Mouse (Mus musculus): ENCODE data around the gene Slc22a15. TPM values are rescaled to one million over a fixed set of nuclear protein-coding genes. Genes with fewer than 3 reads are reported as not detected.

The Slc22a15 gene
- polyA plus RNA-seq, 1 experiment from 2014 or later = 7.6 TPM

- H3K9ac ChIP-seq (ENCODE audit: low read length) = no peak overlapping the region
- DNase-seq (ENCODE audit: low spot score) (no peak), ATAC-seq (ENCODE audit: insufficient read depth, low FRiP score, low TSS enrichment) (no peak)
- no peak overlapping the region for H3K27ac ChIP-seq (ENCODE audit: low read depth, low read length)
- no peaks in the 10 kb centered on the region for H3K36me3 ChIP-seq (ENCODE audit: control insufficient read depth, insufficient read depth, low read length)
- H3K4me1 ChIP-seq (ENCODE audit: control insufficient read depth, insufficient read depth, low read length) = peaks cover 6% of the 10 kb centered on the region; the same call in 1 of the 2 replicates
- no peak overlapping the region for H3K4me3 ChIP-seq (ENCODE audit: low read depth, low read length)
- H3K4me2 ChIP-seq (ENCODE audit: low read depth) = no peak overlapping the region
- no peaks in the 10 kb centered on the region for H3K9me3 ChIP-seq (ENCODE audit: control insufficient read depth, low read length)
- H3K27me3 ChIP-seq (ENCODE audit: control insufficient read depth, insufficient read depth, low read length) = no peaks in the 10 kb centered on the region
- 67% methylated on average over 2 of the region's 2 CpGs for WGBS
These were observed 17.2 kb downstream of the Slc22a15 start for GRCm38 (mm10) chr3:101907049-101907448.

- H3K4me1 ChIP-seq (ENCODE audit: control insufficient read depth, insufficient read depth, low read length) = peaks cover 6% of the 10 kb centered on the region; the same call in 1 of the 2 replicates
- no peaks in the 10 kb centered on the region for H3K27me3 ChIP-seq (ENCODE audit: control insufficient read depth, insufficient read depth, low read length)
- ATAC-seq (ENCODE audit: insufficient read depth, low FRiP score, low TSS enrichment) (no peak), DNase-seq (ENCODE audit: low spot score) (no peak)
- H3K4me2 ChIP-seq (ENCODE audit: low read depth) = no peak overlapping the region
- no peak overlapping the region for H3K4me3 ChIP-seq (ENCODE audit: low read depth, low read length)
- H3K27ac ChIP-seq (ENCODE audit: low read depth, low read length) = no peak overlapping the region
- 90% methylated on average over 7 of the region's 7 CpGs for WGBS
- H3K9me3 ChIP-seq (ENCODE audit: control insufficient read depth, low read length) = no peaks in the 10 kb centered on the region
- no peaks in the 10 kb centered on the region for H3K36me3 ChIP-seq (ENCODE audit: control insufficient read depth, insufficient read depth, low read length)
- no peak overlapping the region for H3K9ac ChIP-seq (ENCODE audit: low read length)
These were observed 19.5 kb downstream of the Slc22a15 start for GRCm38 (mm10) chr3:101904776-101905175.

GRCm38 (mm10) chr3:101903091-101903490, 21.2 kb downstream of the Slc22a15 start:
- Histone ChIP-seq H3K9me3 (ENCODE audit: control insufficient read depth, low read length) (no peaks in the 10 kb centered on the region), H3K27ac (ENCODE audit: low read depth, low read length) (no peak overlapping the region), H3K27me3 (ENCODE audit: control insufficient read depth, insufficient read depth, low read length) (no peaks in the 10 kb centered on the region), H3K4me2 (ENCODE audit: low read depth) (no peak overlapping the region), H3K36me3 (ENCODE audit: control insufficient read depth, insufficient read depth, low read length) (no peaks in the 10 kb centered on the region), H3K4me1 (ENCODE audit: control insufficient read depth, insufficient read depth, low read length) (peaks cover 6% of the 10 kb centered on the region; the same call in 1 of the 2 replicates), H3K4me3 (ENCODE audit: low read depth, low read length) (no peak overlapping the region), H3K9ac (ENCODE audit: low read length) (no peak overlapping the region)
- DNase-seq (ENCODE audit: low spot score) (no peak), ATAC-seq (ENCODE audit: insufficient read depth, low FRiP score, low TSS enrichment) (no peak)
- WGBS = 58% methylated on average over 5 of the region's 5 CpGs

DNA sequence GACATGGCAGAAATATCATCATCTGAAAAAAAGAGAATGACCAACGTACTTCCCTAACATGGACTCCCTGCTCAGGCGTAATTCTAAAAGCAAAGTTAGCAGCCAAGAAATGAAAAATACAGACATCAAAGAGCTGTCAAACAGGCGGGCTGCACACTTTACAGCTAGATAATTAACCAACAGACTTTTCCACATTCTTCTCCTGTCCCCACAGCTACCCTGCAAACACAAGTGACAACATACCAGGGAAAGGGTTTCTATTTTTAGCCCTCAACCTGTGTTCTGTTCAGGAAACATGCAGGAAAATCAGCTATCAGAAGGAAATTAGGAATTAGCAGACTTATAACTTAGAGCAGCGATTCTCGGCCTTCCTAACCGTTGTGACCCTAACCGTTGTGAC, 21.9 kb downstream of the Slc22a15 start:
- no peak overlapping the region for H3K9ac ChIP-seq (ENCODE audit: low read length)
- H3K4me2 ChIP-seq (ENCODE audit: low read depth) = no peak overlapping the region
- DNase-seq (ENCODE audit: low spot score) (no peak), ATAC-seq (ENCODE audit: insufficient read depth, low FRiP score, low TSS enrichment) (no peak)
- no peak overlapping the region for H3K27ac ChIP-seq (ENCODE audit: low read depth, low read length)
- no peak overlapping the region for H3K4me3 ChIP-seq (ENCODE audit: low read depth, low read length)
- H3K4me1 ChIP-seq (ENCODE audit: control insufficient read depth, insufficient read depth, low read length) = peaks cover 6% of the 10 kb centered on the region; the same call in 1 of the 2 replicates
- H3K27me3 ChIP-seq (ENCODE audit: control insufficient read depth, insufficient read depth, low read length) = no peaks in the 10 kb centered on the region
- no peaks in the 10 kb centered on the region for H3K36me3 ChIP-seq (ENCODE audit: control insufficient read depth, insufficient read depth, low read length)
- no peaks in the 10 kb centered on the region for H3K9me3 ChIP-seq (ENCODE audit: control insufficient read depth, low read length)
- WGBS = 57% methylated on average over 7 of the region's 7 CpGs

- WGBS = 87% methylated on average over 15 of the region's 15 CpGs
- H3K4me1 ChIP-seq (ENCODE audit: control insufficient read depth, insufficient read depth, low read length) = no peaks in the 10 kb centered on the region
These were observed 26.8 kb downstream of the Slc22a15 start for GRCm38 (mm10) chr3:101897377-101897974.

GRCm38 (mm10) chr3:101896893-101897292, 27.4 kb downstream of the Slc22a15 start:
- Histone ChIP-seq H3K36me3 (ENCODE audit: control insufficient read depth, insufficient read depth, low read length) (no peaks in the 10 kb centered on the region), H3K4me2 (ENCODE audit: low read depth) (no peak overlapping the region), H3K27ac (ENCODE audit: low read depth, low read length) (no peak overlapping the region), H3K27me3 (ENCODE audit: control insufficient read depth, insufficient read depth, low read length) (no peaks in the 10 kb centered on the region), H3K9me3 (ENCODE audit: control insufficient read depth, low read length) (no peaks in the 10 kb centered on the region), H3K9ac (ENCODE audit: low read length) (no peak overlapping the region), H3K4me3 (ENCODE audit: low read depth, low read length) (no peak overlapping the region), H3K4me1 (ENCODE audit: control insufficient read depth, insufficient read depth, low read length) (no peaks in the 10 kb centered on the region)
- WGBS = 25% methylated on average over 9 of the region's 9 CpGs
- peak; percentile 84 for DNase-seq (ENCODE audit: low spot score)
- 0 out of 2 replicates have a peak, but pooled peaks have one; percentile 41 for ATAC-seq (ENCODE audit: insufficient read depth, low FRiP score, low TSS enrichment)

More at GRCm38 (mm10) chr3:101897377-101897974, 26.8 kb downstream of the Slc22a15 start:
- no peaks in the 10 kb centered on the region for H3K27me3 ChIP-seq (ENCODE audit: control insufficient read depth, insufficient read depth, low read length)
- no peaks in the 10 kb centered on the region for H3K36me3 ChIP-seq (ENCODE audit: control insufficient read depth, insufficient read depth, low read length)
- H3K9ac ChIP-seq (ENCODE audit: low read length) = no peak overlapping the region
- DNase-seq (ENCODE audit: low spot score) (no peak), ATAC-seq (ENCODE audit: insufficient read depth, low FRiP score, low TSS enrichment) (no peak)
- H3K9me3 ChIP-seq (ENCODE audit: control insufficient read depth, low read length) = no peaks in the 10 kb centered on the region
- H3K4me3 ChIP-seq (ENCODE audit: low read depth, low read length) = no peak overlapping the region
- H3K27ac ChIP-seq (ENCODE audit: low read depth, low read length) = no peak overlapping the region
- no peak overlapping the region for H3K4me2 ChIP-seq (ENCODE audit: low read depth)

DNA sequence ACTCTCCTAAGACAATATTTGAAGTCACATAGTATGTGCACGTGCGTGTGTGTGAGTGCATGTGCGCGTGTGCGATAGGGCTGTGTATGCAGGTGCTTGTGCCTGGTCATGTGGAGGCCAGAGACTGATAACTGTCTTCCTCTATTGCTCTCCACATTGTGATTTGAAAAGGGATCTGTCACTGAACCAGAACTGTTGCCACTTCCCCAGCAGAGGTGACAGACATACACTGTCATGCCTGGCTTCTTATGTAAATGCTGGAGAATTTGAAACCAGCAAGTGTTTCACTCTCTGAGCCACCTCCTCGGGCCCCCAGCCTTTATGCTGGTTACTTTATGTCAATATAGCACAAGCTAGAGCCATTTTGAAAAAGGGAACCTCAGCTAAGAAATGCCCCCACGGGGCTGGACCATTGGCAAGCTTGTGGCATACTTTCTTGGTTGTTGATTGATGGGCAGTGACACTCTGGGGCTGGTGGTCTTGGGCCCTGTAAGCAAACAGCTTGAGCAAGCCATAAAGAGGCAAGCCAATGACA, 28.8 kb downstream of the Slc22a15 start:
- 82% methylated on average over 7 of the region's 7 CpGs for WGBS
- no peaks in the 10 kb centered on the region for H3K36me3 ChIP-seq (ENCODE audit: control insufficient read depth, insufficient read depth, low read length)

DNA sequence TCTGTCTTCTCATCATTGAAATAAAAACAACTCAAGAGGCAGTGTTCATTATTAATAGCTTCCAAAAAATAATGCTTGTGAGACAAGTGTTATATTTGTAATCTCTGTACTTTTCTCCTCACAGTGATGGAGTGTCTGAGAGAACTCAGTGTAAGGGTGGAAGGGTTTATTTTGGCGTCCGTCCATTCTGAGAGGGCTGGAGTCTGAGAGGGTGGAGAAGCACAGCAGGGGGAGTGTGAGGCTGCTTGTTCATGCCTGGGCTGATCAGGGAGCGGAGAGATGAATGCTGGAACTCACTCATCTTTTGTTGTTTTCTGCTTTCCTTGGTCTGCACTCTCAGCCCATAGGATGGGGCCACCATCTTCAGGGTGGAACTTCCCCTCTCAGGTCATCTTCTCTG, 38.7 kb downstream of the Slc22a15 start:
- Histone ChIP-seq H3K4me1 (ENCODE audit: control insufficient read depth, insufficient read depth, low read length) (no peaks in the 10 kb centered on the region), H3K27ac (ENCODE audit: low read depth, low read length) (no peak overlapping the region)
- no peak for ATAC-seq (ENCODE audit: insufficient read depth, low FRiP score, low TSS enrichment)

More for the DNA sequence above, 28.8 kb downstream of the Slc22a15 start:
- H3K4me1 ChIP-seq (ENCODE audit: control insufficient read depth, insufficient read depth, low read length) = no peaks in the 10 kb centered on the region
- H3K4me2 ChIP-seq (ENCODE audit: low read depth) = no peak overlapping the region
- no peak overlapping the region for H3K4me3 ChIP-seq (ENCODE audit: low read depth, low read length)
- no peaks in the 10 kb centered on the region for H3K27me3 ChIP-seq (ENCODE audit: control insufficient read depth, insufficient read depth, low read length)
- no peak overlapping the region for H3K9ac ChIP-seq (ENCODE audit: low read length)
- no peaks in the 10 kb centered on the region for H3K9me3 ChIP-seq (ENCODE audit: control insufficient read depth, low read length)
- no peak overlapping the region for H3K27ac ChIP-seq (ENCODE audit: low read depth, low read length)
- DNase-seq (ENCODE audit: low spot score) (no peak), ATAC-seq (ENCODE audit: insufficient read depth, low FRiP score, low TSS enrichment) (no peak)

DNA sequence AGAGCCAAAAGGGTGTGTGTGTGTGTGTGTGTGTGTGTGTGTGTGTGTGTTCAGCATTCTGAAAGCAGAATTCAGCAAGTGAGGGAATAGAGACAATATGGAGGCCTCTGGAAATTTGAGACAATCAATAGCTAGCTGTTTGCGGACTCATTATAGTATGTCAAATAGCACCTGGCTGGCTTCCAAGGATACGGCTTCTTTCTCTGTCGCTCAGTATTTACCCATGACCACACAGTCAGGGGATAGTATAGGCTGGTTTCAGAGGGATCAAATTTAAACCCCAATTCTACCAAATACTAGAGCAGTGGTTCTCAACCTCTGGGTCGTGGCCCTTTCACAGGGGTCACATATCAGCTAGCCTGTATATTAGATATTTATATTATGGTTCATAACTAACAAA, 39.2 kb downstream of the Slc22a15 start:
- WGBS = 79% methylated on average over 4 of the region's 4 CpGs
- Histone ChIP-seq H3K9ac (ENCODE audit: low read length) (no peak overlapping the region), H3K27me3 (ENCODE audit: control insufficient read depth, insufficient read depth, low read length) (no peaks in the 10 kb centered on the region), H3K4me3 (ENCODE audit: low read depth, low read length) (no peak overlapping the region), H3K4me1 (ENCODE audit: control insufficient read depth, insufficient read depth, low read length) (no peaks in the 10 kb centered on the region), H3K27ac (ENCODE audit: low read depth, low read length) (no peak overlapping the region), H3K4me2 (ENCODE audit: low read depth) (no peak overlapping the region), H3K36me3 (ENCODE audit: control insufficient read depth, insufficient read depth, low read length) (no peaks in the 10 kb centered on the region), H3K9me3 (ENCODE audit: control insufficient read depth, low read length) (no peaks in the 10 kb centered on the region)
- DNase-seq (ENCODE audit: low spot score) (no peak), ATAC-seq (ENCODE audit: insufficient read depth, low FRiP score, low TSS enrichment) (no peak)

More for the DNA sequence above, 38.7 kb downstream of the Slc22a15 start:
- 45% methylated on average over 3 of the region's 3 CpGs for WGBS
- Histone ChIP-seq H3K9ac (ENCODE audit: low read length) (no peak overlapping the region), H3K27me3 (ENCODE audit: control insufficient read depth, insufficient read depth, low read length) (no peaks in the 10 kb centered on the region), H3K9me3 (ENCODE audit: control insufficient read depth, low read length) (no peaks in the 10 kb centered on the region), H3K36me3 (ENCODE audit: control insufficient read depth, insufficient read depth, low read length) (no peaks in the 10 kb centered on the region), H3K4me2 (ENCODE audit: low read depth) (no peak overlapping the region), H3K4me3 (ENCODE audit: low read depth, low read length) (no peak overlapping the region)
- DNase-seq (ENCODE audit: low spot score) = no peak
